Mouse (Mus musculus) small intestine, adult 10 weeks (tissue): ENCODE data around the gene Bhlhb9. TPM values are rescaled to one million over a fixed set of nuclear protein-coding genes. Genes with fewer than 3 reads are reported as not detected.

ENCODE experiments used
- polyA plus RNA-seq: library from polyadenylated mRNA; stranded (reverse); fragments of 350-450 nt; fragmentation: Illumina TruSeq; extraction: RNeasy Lipid Tissue Mini Kit (QIAGEN cat#74804); gene quantifications from one replicate; pipeline ENCODE4 v1.2.3, GENCODE M21; 2014; ENCODE audit warnings: low replicate concordance

Bhlhb9 gene
- 7.4 TPM for polyA plus RNA-seq

DNA sequence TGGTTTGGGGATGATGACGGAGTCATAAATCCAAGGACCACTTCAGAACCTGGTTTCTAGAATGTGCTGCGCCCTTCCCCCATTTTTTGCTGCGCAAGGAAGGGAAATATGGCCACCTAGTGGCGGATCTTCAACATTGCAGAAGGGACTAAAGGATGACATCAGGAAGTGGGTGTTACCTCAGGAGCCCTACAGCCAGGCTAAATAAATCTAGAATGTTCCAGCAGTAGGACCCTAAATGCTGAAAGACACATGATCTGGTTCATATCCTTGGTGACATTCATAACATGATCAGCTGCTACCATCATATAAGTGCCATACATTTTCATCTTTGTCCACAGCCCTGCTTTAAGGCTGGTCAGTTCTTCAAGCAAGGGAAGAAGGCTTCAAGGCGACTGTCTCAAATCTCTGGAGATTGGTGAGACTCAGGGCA lies at the start of gene Bhlhb9:
TSS of gene Bhlhb9 (plus strand) at position 383 of the 433 bp plus-strand sequence.

DNA sequence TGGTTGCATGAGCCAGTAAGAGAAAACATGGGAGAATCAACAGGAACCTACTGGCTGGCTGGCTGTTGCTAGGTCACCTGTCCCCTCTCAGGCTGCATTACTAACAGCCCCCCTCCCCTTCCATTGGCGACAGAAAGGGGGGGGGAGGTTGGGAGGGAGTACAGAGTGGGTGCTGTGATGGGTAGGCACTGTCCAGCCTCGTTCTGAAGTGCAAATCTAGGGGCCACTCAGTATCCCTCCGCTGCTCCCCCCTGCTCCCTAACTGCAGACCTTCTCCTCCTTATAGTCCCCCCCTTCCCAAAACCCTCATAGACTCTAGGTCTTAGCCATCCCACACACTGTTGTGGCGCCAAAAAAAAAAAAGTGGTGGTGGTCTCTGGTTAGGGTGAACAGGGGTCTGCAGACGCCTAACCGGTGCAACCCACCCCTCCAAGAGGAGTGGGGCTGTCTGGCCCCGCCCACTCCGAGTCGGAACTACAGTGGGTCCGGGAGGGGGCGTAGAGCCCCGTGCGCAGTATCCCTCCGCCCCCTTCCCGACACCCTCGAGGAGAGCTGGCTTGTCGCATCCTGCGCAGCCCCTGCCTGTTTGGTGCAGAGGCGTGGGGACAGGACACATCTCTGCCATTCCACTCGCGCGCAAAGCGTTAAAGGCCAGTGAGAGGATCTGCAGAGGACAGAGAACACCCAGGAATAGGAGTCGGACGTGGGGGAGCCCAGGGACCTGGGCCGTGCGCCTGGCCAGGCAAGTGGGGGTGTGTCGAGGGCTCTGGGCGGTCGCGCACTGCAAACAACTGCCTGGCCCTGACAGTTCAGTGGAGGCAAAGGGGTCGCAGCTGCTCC lies 41.3 kb downstream of the Bhlhb9 start, which contains the start of gene Gprasp2:
TSS of gene Gprasp2 (plus strand) at position 514 of the 840 bp plus-strand sequence.

Other genes with a start within 250 kb of the Bhlhb9 start
- 3.5 TPM for gene Nxf7, start 198.8 kb upstream of the Bhlhb9 start, polyA plus RNA-seq
- gene Prame, start 169.9 kb upstream of the Bhlhb9 start, polyA plus RNA-seq = not detected
- gene Tcp11x2, start 103.8 kb upstream of the Bhlhb9 start, polyA plus RNA-seq = not detected
- not detected for gene Tmsb15a, start 72.3 kb upstream of the Bhlhb9 start, polyA plus RNA-seq
- 9.5 TPM for gene Armcx5, start 54.9 kb upstream of the Bhlhb9 start, polyA plus RNA-seq
- 19.4 TPM for gene Gprasp1, start 54.9 kb upstream of the Bhlhb9 start, polyA plus RNA-seq
- 2.4 TPM for gene Gprasp2, start 41.4 kb downstream of the Bhlhb9 start, polyA plus RNA-seq
- 6.6 TPM for gene Arxes2, start 196.2 kb downstream of the Bhlhb9 start, polyA plus RNA-seq
- 1.0 TPM for gene Arxes1, start 235.8 kb downstream of the Bhlhb9 start, polyA plus RNA-seq